Mouse (Mus musculus) testis, postnatal 14 days (tissue): Measurements from ENCODE around the gene Adgrl3.

Source experiments
- DNase-seq: peaks from one replicate; pipeline ENCODE4 v3.0.0; 2021; ENCODE audit warnings: low spot score

Adgrl3 gene

DNA sequence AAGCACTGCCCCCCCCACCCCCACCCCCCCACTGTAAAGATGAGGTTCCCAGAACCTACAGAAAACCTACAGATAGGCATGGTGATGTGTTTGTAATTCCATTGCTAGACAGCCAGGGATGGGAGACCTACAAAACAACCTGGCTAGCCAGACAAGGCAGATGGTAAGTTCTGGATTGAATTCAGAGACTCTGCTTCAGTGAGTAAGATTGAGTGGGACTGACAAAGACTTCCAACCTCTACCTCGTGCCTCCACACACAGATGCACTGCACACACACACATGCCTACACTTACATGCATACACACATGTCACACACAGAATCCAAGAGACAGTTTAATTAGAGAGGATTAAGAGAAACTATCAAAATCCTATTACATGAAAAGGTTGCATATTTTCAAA lies 544.4 kb downstream of the Adgrl3 start:
- no peak for DNase-seq

GRCm38 (mm10) chr5:81566577-81566976 lies 546.6 kb downstream of the Adgrl3 start:
- no peak for DNase-seq

- DNase-seq: no peak
These were observed 548.8 kb downstream of the Adgrl3 start for GRCm38 (mm10) chr5:81568743-81569142.

DNA sequence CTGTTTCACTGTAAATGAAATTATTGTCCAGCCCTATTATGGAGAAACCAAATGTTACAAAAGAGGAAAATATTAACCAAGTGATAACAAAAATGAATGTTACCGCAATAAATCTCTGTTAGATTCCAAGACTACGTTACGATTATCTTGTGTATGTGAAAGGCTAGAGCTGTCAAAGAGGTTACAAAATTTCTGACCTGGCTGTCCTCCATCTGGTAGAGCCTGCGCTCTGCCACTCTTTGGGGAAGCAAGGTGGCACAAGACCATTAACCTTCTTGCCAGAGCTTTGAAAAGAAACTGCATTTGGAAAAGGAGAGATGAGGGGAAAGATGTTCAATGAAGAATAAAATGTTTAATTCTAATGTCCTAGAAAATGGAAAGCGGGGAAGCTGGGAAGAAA lies 562.9 kb downstream of the Adgrl3 start:
- DNase-seq: no peak

- no peak for DNase-seq
These were observed 563.5 kb downstream of the Adgrl3 start for GRCm38 (mm10) chr5:81583425-81583824.

GRCm38 (mm10) chr5:81584945-81585344 lies 565.0 kb downstream of the Adgrl3 start:
- DNase-seq: no peak

DNA sequence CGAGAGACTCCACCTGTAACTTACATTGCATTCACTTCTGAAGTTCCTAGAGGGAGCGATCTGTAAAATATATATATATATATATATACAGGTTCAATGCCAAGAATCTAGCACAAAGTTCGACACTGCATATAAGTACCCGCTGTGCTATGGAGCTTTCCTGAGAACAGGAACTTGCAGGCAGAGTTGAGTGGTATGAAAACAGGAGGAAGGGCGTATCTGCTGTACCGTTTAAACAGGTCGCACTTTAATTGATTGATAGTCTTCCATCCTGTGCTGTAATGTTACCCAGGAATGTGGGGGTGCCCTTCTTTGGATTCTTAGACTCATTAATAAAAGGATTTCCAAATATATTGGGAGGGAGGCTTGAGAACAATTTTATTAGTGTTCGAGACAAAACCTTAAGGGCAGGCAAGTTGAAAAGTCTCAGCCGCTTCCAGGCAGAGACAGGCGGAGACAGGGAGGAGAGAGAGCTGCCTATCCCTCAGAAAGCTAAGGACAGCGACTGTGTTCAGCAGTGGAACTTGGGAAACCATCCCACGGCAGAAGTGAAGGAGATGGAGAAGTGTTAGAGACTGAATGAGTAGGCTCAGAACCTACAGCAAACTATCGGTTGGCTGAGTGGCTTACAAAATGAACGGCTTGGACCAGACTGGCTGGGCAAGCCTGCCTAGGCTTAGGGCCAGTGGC lies 570.2 kb downstream of the Adgrl3 start:
- DNase-seq: no peak

GRCm38 (mm10) chr5:81591481-81591880 lies 571.5 kb downstream of the Adgrl3 start:
- no peak for DNase-seq

DNA sequence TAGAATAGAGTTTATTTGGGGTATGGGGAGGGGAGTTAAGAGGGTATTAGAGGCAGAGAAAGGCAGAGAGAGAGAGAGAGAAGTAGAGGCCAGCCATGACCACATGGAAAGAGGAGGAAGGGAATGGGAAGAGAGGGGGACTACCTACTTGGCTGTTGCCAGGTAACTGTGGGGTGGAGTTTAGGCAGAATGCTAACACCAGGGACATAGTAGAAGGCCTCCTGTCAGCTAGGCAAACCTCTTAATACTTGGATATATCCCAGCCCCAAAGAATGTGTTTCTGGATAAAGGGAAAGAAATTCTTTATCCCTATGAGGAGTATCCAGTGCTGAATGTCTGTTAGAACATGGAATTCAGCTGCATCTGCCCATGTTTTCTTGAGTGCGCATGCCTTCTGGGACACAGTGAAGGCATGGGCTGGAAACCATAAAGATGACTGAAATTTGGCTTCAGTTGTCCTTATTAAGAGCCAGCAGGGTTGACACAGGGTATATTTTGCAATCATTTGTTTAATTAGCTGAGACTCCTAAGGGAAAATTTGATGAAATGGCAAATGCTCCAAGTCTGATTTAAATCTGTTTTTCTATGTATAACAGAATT lies 573.6 kb downstream of the Adgrl3 start:
- no peak for DNase-seq

DNA sequence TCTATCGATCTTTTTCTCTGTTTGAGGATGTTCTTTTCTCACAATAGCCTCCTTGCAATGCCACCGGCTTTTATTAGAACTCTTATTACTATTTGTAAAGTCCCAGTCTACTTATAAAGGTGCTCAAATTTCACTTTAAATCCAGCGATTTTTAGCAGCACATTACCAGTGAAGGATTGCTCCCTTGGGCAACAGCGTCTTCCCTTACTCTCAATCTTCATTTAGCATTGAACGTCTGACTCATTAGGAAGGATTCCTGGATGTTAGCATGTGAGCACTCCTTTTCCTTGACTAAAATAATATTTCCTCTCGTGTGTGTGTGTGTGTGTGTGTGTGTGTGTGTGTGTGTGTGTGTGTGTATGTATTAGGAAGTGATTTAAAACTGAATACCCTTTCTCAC lies 578.1 kb downstream of the Adgrl3 start:
- no peak for DNase-seq

DNA sequence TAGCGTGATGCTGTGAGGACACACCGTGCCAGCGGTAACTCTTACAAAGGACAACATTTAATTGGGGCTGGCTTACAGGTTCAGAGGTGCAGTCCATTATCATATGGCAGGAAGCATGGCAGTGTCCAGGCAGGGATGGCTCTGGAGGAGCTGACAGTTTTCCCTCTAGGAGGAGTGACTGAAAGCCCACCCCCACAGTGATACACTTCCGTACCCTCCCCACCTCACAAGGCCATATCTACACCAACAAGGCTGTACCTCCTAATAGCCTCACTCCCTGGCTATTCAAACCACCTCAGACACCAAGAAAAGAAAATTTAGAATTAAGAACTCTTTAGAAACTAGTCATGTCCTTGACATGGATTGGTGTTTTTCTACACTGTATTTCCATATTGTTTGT lies 583.0 kb downstream of the Adgrl3 start:
- DNase-seq: no peak

- no peak for DNase-seq
These were observed 585.7 kb downstream of the Adgrl3 start for GRCm38 (mm10) chr5:81605646-81606045.

DNA sequence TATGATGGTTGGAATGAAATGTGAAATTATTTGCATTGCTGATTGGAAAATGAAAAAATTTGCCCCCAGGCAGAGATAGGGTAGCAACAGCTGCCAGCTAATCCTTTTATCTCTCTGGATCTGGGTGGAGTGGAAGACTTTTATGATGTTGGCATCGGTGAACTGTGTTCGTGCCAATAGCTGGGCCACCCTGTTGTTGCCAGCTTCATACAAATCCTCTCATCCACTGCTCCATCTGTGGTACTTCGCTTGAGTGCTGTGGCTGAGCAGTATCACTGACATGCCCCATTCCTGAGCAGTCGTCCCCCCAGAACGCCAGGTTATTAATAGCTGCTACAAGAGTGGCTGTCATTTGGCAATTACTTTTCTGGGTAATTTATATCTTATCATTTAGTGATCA lies 590.3 kb downstream of the Adgrl3 start:
- no peak for DNase-seq

GRCm38 (mm10) chr5:81614674-81615073 lies 594.7 kb downstream of the Adgrl3 start:
- no peak for DNase-seq

- DNase-seq: peak; percentile 9
These were observed 601.2 kb downstream of the Adgrl3 start for GRCm38 (mm10) chr5:81621106-81621505.

DNA sequence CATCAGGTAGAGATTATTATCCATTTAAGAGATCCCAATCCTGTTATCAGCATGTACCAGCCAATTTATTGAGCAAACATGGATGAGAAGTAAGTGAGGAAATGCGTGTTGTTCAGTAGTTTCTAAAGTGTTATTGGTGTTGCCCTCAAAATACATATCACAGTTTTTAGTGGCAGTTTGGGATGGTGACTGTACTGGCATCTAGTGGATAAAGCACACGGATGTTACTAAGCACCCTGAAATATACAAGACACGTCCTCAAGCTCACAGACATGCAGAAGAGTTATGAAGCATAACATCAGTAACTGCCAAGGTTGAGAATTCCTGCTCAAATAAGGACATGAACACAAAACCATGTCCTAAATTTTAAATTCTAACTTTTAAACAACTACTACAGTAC lies 601.8 kb downstream of the Adgrl3 start:
- DNase-seq: no peak

DNA sequence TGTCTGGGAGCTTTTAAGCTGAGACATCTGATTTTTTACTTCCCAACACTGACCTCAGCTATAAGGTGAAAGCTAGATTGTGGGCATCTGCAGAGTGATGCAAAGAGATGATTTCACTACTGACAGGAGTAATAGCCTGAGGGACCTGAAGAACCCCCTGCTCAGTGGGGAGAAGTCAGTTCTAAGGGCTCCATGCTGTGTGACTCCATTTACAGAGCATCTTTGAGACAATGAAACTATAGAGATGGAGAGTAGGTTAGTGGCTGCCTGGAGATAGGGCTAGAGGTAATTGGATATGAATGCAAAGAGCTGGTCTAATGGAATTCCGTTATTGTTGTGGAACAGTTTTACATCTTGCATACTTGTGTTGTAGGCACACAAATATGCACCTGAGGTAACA lies 603.9 kb downstream of the Adgrl3 start:
- no peak for DNase-seq

- no peak for DNase-seq
These were observed 616.2 kb downstream of the Adgrl3 start for GRCm38 (mm10) chr5:81636169-81636568.

- DNase-seq: no peak
These were observed 618.5 kb downstream of the Adgrl3 start for GRCm38 (mm10) chr5:81638422-81638821.

DNA sequence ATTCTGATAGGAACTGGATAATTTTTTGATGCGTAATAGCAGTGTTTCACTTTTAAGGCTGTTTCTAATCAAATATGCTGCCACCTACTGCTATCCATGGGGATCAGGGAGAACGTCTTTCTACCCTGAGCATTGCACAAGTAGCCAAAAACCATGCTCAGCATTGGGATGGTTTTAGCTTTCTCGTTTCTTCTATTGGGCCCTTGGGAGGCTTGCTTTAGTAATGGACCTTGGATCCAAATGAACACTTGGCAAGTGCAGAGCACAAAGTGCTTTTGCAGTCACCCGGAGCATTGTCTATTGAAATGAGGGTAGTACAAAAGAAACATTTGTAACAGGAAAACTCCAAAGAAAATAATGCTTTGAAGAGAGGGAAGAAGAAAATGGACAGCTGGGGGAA lies 620.2 kb downstream of the Adgrl3 start:
- DNase-seq: no peak

DNA sequence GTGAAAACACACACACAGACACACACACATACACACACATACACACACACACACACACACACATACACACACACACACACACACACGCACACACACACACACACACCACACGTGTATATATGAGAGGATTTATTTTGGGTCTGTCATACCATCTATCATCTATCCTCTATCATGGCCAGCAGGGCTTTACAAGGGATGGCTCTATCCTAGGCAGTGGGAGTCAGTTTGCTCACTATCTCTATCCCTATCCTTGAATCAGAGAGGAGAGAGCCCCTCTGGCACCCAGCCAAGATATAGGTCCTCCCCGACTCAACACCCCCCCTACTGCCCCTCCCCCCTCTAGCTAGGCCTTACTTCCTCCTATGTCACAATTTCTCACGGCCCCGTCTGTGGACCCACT lies 625.6 kb downstream of the Adgrl3 start:
- no peak for DNase-seq

GRCm38 (mm10) chr5:81653941-81654340 lies 634.0 kb downstream of the Adgrl3 start:
- DNase-seq: no peak

- no peak for DNase-seq
These were observed 641.9 kb downstream of the Adgrl3 start for GRCm38 (mm10) chr5:81661611-81662390.
